Mouse (Mus musculus): ENCODE measurements around the gene Ces2g.

The Ces2g gene

DNA sequence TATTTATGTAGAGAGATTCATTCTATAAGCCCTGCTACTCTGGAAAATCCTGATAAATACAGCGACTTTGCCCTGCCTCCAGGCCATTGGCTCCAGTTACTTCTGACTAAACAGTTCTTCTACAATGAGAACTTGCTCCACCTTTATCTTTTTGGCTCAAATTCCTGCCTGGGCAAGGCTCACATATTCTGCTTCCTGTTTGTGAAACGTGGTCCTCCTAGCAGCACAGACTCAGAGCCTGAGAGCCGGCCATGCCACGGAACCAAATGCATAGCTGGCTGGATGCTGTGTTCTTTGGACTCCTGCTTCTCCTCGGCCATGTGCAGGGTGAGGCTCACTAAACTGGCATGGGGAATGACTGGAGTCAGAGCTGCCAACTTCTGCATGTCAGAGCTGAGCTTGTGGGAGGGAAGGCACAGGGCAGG is at the start of gene Ces2g:
TSS of gene Ces2g (plus strand) at position 182 of the 425 bp plus-strand sequence.
- DNase-seq (ENCODE audit: low read depth, low spot score), result peak; percentile 32

DNA sequence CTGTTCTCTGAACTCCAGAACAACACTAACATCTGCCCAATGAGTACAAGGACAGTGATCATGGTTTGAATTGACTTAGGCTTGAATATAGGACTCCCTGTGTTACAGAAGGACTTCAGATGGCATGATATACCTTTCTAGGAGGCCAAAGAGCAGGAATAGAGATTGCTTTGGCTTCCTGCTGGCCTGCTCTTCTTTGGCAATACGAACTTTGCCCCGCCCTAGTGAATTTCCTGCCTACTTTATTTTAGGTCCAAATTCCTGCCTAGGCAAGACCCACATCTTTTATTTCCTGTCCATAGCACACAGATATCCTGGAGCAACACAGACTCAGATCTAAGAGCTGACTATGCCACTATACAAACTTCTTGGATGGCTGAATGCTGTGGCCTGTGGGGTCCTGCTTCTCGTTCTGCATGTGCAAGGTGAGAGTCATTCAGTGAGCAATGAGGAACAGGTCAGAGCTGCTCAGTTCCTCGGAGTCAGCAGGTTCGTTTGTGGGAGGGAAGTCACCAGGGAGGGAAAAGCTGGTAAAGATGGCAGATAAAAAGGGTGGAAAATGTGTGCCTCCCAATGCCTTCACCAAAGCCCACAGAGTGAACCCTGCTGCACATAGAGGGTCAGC is 35.4 kb upstream of the Ces2g start, which contains the start of gene Ces2e:
TSS of gene Ces2e (plus strand) at position 289 of the 625 bp plus-strand sequence.
- no peak for DNase-seq (ENCODE audit: low read depth, low spot score)

DNA sequence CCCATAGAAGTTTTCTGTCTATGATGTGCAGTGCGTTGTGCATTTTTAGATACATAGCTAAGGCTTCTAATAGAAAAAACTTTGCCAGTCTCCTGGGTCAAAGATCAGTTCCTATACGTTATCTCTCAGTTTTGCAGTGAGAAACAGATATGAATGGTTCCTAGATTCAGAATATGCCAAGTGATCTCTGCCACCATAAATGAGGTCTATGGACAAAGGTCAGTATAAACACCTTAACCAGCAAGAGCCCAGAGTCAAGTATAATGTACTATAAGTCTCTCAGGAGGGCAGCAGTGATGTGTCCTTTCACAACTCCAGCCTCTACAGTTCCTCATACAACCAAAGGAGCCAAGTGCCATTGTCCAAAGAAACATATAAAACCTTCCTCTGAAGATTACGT is 34.2 kb upstream of the Ces2g start:
- DNase-seq (ENCODE audit: low read depth, low spot score), result no peak

DNA sequence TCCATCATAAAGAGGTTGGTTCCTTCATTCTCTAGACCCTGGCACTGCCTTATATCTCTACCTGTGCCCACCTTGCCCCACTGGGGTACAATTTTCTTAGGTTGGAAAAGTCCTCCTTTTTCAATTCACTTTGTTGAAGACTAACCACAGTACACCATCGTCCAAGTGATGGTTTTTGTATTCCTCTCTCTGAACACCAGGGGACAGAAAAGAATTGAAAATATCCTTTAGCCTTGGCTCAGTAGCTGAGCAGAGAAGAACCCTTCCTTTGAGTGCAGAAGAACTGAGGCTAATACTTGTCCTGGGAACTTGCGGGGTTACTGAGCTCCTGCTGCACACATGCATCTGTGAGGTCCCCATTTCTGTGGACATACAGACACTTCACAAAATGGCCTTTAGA is 16.9 kb upstream of the Ces2g start:
- DNase-seq (ENCODE audit: low read depth, low spot score), result no peak

DNA sequence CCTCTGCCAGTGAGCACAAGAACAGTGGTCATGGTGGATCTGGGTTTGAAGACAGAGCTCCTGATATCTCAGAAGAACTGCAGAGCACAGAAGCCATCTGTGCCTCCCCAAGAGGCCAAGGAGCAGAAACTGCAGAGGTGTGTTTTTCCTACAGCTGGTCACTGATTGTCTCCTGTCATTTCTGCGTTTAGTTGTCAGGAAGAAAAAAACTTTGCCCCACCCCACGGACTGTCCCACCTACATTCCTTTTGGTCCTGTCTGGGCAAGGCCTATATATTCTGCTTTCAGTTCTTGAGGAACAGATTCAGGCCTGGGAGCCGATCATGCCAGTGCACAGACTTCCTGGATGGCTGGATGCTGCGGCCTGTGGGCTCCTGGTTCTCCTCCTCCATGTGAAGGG is 14.5 kb upstream of the Ces2g start, which contains the start of gene Ces2f:
TSS of gene Ces2f (plus strand) at position 301 of the 400 bp plus-strand sequence.
- DNase-seq (ENCODE audit: low read depth, low spot score), result no peak

DNA sequence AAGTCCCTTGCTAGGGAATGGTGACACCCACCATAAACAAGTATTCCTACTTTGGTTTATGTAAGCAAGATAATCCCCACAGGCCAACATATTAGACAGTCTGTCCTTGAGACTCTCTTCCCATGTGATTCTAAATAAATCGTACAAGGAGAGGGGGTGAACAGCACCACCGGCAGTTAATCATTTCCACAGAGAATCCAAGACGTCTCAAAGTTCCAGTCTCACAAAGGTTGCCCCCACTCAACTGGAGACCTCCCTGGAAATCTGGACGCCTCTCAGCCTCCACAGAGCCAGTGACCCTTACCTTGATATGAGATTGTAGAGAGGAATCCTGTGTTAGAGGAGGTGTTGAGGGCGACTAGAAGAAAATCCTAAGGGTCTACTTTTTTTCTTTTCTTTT is 12.5 kb upstream of the Ces2g start:
- DNase-seq (ENCODE audit: low read depth, low spot score), result no peak

DNA sequence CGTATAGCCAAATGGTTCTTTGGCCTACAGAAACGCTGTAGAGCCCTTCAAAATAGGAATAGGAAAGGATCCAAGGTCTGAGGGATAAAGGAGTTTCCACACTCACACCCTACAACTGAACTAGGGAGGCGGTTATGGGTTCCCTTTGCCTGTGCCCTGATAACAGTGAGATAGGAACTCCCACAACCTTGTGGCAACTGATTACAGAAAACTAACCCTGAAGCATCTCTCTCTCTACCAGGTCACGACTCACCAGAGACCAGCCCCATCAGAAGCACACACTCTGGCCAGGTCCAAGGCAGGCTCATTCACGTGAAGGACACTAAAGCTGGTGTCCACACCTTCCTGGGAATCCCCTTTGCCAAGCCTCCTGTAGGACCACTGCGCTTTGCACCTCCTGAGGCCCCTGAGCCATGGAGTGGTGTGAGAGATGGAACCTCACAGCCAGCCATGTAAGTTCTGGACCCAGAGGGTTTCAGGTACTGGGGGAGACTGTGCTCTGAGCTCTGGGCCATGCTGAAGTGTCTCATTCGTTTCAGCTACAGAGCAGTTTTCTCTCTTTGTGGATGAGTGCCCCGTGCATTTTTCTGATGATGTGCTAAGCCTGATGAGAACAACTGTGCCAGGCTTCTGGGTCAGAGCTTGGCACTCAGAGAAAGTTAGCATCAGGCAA is 847 bp downstream of the Ces2g start:
- no peak for DNase-seq (ENCODE audit: low read depth, low spot score)

DNA sequence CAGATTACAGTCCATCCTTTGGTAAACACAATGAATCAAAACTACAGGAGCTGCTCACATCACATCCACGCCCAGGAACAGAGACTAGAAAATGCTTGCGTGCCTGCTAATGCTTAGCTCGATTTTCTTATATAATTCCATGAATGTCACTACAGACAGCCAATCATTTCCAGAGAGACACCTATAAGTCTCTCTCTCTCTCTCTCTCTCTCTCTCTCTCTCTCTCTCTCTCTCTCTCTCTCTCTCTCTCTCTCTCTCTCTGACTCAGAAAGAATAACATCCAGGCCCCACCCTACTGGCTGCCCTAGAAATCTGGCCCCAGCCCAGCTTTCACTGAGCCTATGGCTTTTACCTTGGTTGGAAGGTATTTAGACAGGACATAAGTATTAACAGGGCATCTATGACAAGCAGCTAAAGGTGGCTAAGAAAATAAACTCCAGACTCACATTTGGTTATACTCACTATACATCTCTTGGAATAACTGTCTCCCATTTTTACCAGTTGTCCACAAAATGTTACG is 1.9 kb downstream of the Ces2g start:
- no peak for DNase-seq (ENCODE audit: low read depth, low spot score)

DNA sequence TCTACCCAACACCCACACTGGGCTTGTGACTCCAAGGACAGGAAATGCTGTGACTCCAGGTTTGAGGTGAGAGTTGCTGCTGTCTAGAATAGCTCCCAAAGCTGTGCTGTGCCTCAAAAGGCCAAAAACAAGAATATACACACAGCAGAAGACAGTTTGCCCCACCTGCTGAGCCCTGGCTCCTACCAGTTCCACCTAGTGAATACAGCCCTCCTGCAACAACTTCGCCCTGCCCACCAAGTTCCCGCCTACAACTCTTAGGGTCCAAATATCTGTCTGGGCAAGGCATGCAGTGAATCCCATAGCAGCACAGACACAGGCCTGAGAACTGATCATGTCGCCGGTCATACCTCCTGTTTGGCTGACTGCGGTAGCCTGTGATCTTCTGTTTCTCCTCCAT is 22.6 kb downstream of the Ces2g start:
- DNase-seq (ENCODE audit: low read depth, low spot score), result no peak

DNA sequence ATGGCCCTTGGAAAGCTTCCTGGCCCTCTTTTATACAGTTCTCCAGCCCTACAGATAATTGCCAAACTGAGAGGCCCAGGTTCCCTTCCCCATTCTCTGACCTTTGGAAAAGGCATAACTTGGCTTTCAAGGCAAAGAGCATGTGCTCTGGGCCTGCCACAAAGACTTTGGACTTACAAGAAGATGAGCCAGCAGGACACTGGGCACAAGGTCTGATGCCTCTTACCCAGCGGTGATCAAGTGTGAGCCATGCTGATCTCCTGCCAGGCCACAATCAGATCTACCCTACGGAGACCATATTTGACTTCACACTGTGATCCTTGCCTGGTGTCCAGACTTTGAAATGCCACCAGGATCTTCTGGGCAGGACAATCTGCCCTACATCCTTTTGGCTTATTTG is 23.4 kb downstream of the Ces2g start:
- no peak for DNase-seq (ENCODE audit: low read depth, low spot score)

DNA sequence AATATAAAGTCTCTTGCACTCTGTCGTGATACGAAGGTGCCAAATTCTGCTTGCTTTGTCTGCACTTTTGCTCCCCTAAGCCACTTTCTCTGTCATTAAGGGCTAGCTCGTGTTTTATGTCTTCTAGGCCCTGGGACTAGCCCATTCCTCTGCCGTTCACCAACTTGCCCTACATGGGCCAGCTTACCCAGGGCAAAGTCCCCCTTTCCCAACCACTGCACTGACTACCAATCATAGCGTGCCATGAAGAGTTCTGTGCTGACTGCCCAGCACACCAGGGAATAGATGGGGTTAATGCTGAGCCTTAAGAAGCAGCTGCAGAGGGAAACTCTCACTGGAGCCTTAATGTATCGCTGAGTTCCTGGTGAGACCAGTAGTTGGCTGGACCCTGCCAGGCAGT is 36.7 kb downstream of the Ces2g start:
- no peak for DNase-seq (ENCODE audit: low read depth, low spot score)

DNA sequence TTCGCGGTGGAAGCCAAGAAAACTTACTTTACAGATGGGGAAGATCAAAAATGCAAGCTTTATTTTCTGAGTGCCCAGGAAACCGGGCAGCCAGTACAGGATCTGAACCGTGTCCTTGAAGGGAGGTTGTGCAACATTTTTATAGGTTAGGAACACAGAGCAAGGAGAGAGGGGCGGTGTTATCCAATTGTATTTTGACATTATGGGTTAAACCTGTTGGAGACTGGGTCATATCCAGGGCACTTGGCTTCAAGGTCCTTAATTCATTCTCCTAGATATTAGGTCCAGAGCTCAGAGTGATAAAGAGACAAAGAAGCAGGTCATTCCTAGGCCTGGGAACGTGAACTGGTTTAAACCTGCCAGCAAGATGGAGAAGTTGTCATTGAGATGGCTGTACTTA is 37.7 kb downstream of the Ces2g start:
- no peak for DNase-seq (ENCODE audit: low read depth, low spot score)

DNA sequence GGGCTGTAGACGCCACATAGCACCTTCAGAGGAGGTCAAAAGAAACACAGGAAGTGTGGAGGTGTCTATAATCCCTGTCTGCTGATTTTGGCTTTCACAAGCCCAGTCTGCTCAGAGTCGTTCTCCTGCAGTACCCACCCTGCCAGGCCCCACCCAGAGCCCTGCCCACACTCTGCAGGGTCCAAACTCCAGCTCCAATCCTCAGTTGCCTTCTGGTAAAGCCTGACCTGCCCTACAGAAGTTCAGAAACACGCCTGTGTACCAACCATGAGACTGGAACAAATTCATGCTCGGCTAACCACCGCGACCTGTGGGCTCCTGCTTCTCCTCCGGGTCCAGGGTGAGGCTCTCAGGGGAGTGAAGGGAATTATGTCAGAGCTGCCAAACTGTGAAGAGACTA is 39.1 kb downstream of the Ces2g start, which contains the start of gene Ces2h:
TSS of gene Ces2h (plus strand) at position 268 of the 400 bp plus-strand sequence.
- no peak for DNase-seq (ENCODE audit: low read depth, low spot score)

DNA sequence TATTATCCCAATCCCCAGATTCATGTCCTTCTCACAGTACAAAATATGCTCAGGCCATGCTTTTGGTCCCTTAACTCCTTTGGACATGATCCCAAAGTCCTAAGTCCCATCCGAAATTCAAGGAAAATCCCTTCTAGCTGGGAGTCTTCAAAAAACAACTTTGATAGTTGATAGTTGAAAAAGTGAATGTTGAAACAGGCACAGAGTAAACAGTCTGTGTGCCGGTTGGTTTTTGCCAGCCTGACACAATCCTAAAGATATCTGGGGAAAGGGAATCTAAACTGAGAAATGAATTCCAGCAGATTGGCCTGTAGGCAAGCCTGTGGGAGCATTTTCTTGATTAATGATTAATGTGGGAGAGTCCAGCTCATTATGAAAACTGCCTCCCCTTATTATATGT is 48.5 kb downstream of the Ces2g start:
- no peak for DNase-seq (ENCODE audit: low read depth, low spot score)

DNA sequence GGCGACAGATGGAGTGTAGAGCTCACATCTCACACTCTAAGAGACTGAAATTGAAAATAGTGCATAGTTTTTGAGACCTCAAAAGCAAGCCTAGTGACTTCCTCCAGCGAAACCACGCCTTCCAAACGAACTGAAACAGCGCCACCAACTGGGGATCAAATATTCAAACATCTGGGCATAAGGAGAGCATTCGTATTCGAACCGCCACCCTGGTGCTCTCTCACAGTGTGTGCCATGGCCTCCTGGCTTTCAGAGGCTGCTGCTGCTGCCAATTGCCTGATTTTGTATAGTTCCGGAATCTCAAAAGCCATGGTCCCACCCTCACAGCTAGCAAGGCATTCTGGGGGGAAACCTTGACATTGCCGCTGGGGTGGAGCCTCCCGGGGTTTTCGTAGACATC is 49.6 kb downstream of the Ces2g start:
- peak; percentile 7 for DNase-seq (ENCODE audit: low read depth, low spot score)

DNA sequence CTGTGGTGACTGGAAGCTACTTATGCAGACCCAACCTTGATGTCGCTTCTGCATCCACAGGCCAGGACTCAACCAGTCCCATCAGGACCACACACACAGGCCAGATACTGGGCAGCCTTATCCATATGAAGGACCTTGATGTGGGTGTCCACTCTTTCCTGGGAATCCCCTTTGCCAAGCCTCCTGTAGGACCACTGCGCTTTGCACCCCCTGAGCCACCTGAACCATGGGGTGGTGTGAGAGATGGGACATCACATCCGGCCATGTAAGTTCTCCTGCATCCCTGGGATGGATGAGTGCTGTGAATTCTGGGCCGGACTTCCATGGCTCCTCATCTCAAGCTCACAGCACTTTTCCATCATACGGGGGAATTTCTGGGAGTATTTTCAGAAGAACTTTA is 52.9 kb downstream of the Ces2g start:
- DNase-seq (ENCODE audit: low read depth, low spot score), result no peak

All from 3T3-L1 (cell line).